Mouse (Mus musculus) thymus, adult 2 months (tissue): Measurements from ENCODE around the gene Syce2. TPM values are rescaled to one million over a fixed set of nuclear protein-coding genes. Genes with fewer than 3 reads are reported as not detected.

ENCODE experiments used
- DNase-seq: peaks from one replicate; pipeline ENCODE4 v3.0.0; 2021
- H3K27ac ChIP-seq: fragments of 200-500 bp; 2 replicates; pipeline ENCODE4 v1.5.1; 2012; ENCODE audit warnings: low read length, control low read depth; ENCODE audit not compliant: control insufficient read depth, insufficient read depth
- H3K27me3 ChIP-seq: fragments of 200-500 bp; 2 replicates; pipeline ENCODE4 v1.6.1; 2012; ENCODE audit warnings: mild to moderate bottlenecking, low read length, moderate library complexity, mixed read lengths; ENCODE audit not compliant: control insufficient read depth, insufficient read depth
- H3K36me3 ChIP-seq: fragments of 200-500 bp; 2 replicates; pipeline ENCODE4 v1.6.1; 2012; ENCODE audit warnings: mild to moderate bottlenecking, low read length, moderate library complexity; ENCODE audit not compliant: control insufficient read depth, insufficient read depth
- H3K4me1 ChIP-seq: fragments of 200-500 bp; replicated peaks from 2 replicates; pipeline ENCODE4 v1.6.1; 2012; ENCODE audit warnings: low read length; ENCODE audit not compliant: control insufficient read depth, insufficient read depth
- H3K4me3 ChIP-seq: fragments of 200-500 bp; 2 replicates; pipeline ENCODE4 v1.5.1; 2012; ENCODE audit warnings: mild to moderate bottlenecking, low read length, control low read depth, moderate library complexity; ENCODE audit not compliant: control insufficient read depth, insufficient read depth
- CTCF ChIP-seq: fragments of 200-500 bp; IDR thresholded peaks from 2 replicates; pipeline ENCODE4 v1.5.1; 2012; ENCODE audit warnings: mild to moderate bottlenecking, control low read depth, low read length, moderate library complexity, borderline replicate concordance; ENCODE audit not compliant: control insufficient read depth, poor library complexity, insufficient read depth; ENCODE audit errors: extremely low read depth
- POLR2A ChIP-seq: fragments of 200-500 bp; IDR thresholded peaks from 2 replicates; pipeline ENCODE4 v1.6.1; 2012; ENCODE audit warnings: mild to moderate bottlenecking, low read length, control low read depth, moderate library complexity; ENCODE audit not compliant: control insufficient read depth, poor library complexity, insufficient read depth; ENCODE audit errors: extremely low read depth
- WGBS: fragments of 180-500 bp; shearing (Covaris S2); methylation state at CpG from one replicate; pipeline ENCODE4 v1.1.7; 2018; 5-methylcytosine and 5-hydroxymethylcytosine counted together
- polyA plus RNA-seq: library from polyadenylated mRNA; depleted of rRNA; stranded (reverse); fragments of >200 nt; gene quantifications from 2 replicates; pipeline ENCODE4 v1.2.3, GENCODE M21; 2012

Gene Syce2
- polyA plus RNA-seq, 1 experiment = 9.4 TPM

GRCm38 (mm10) chr8:84856434-84856833 is 15.5 kb upstream of the Syce2 start:
- H3K4me3 ChIP-seq = no peak overlapping the region
- TF ChIP-seq POLR2A (no peak), CTCF (no peak)
- no peak for DNase-seq

GRCm38 (mm10) chr8:84856864-84857441 is 15.0 kb upstream of the Syce2 start, which contains the start of gene Farsa:
TSS of gene Farsa (plus strand) at chr8:84856989.
- peak; percentile 89 for DNase-seq
- TF ChIP-seq POLR2A (peak; percentile 65; the same call in 1 of the 2 replicates), CTCF (0 out of 2 replicates have a peak, but pooled peaks have one; percentile 11)
- Histone ChIP-seq H3K4me1 (peaks cover 6% of the 10 kb centered on the region; the same call in 1 of the 2 replicates), H3K36me3 (peaks cover 14% of the 10 kb centered on the region), H3K27me3 (no peaks in the 10 kb centered on the region), H3K27ac (no peak within 1 kb of the TSS), H3K4me3 (peak within 1 kb of the TSS; percentile 84)
- WGBS = under 1% methylated on average over 39 of the region's 39 CpGs

More at GRCm38 (mm10) chr8:84856434-84856833, 15.5 kb upstream of the Syce2 start:
- 98% methylated on average over 3 of the region's 3 CpGs for WGBS
- Histone ChIP-seq H3K4me1 (peaks cover 6% of the 10 kb centered on the region; the same call in 1 of the 2 replicates), H3K27me3 (no peaks in the 10 kb centered on the region), H3K27ac (no peak overlapping the region), H3K36me3 (peaks cover 9% of the 10 kb centered on the region)

GRCm38 (mm10) chr8:84872309-84872965 is 526 bp downstream of the Syce2 start:
- 3% methylated on average over 54 of the region's 54 CpGs for WGBS

GRCm38 (mm10) chr8:84873016-84873415 is 1.1 kb downstream of the Syce2 start:
- H3K4me3 ChIP-seq = peak overlapping the region; percentile 49; the same call in 1 of the 2 replicates
- WGBS = 70% methylated on average over 4 of the region's 4 CpGs
- peaks cover 16% of the 10 kb centered on the region for H3K4me1 ChIP-seq

More at GRCm38 (mm10) chr8:84872309-84872965, 526 bp downstream of the Syce2 start:
- Histone ChIP-seq H3K4me1 (peaks cover 16% of the 10 kb centered on the region), H3K27ac (no peak overlapping the region), H3K4me3 (peak overlapping the region; percentile 49), H3K27me3 (no peaks in the 10 kb centered on the region), H3K36me3 (peaks cover 16% of the 10 kb centered on the region)
- peak; percentile 37 for DNase-seq
- TF ChIP-seq CTCF (no peak), POLR2A (0 out of 2 replicates have a peak, but pooled peaks have one; percentile 14)

GRCm38 (mm10) chr8:84874339-84874738 is 2.4 kb downstream of the Syce2 start:
- 93% methylated on average over 3 of the region's 3 CpGs for WGBS
- Histone ChIP-seq H3K27ac (no peak overlapping the region), H3K4me1 (peaks cover 16% of the 10 kb centered on the region), H3K27me3 (no peaks in the 10 kb centered on the region), H3K36me3 (no peaks in the 10 kb centered on the region; the same call in 1 of the 2 replicates), H3K4me3 (no peak overlapping the region)
- DNase-seq = no peak
- TF ChIP-seq CTCF = no peak
- TF ChIP-seq POLR2A = no peak

More at GRCm38 (mm10) chr8:84873016-84873415, 1.1 kb downstream of the Syce2 start:
- H3K27ac ChIP-seq = no peak overlapping the region
- no peak for TF ChIP-seq POLR2A
- TF ChIP-seq CTCF = no peak
- H3K27me3 ChIP-seq = no peaks in the 10 kb centered on the region
- DNase-seq = no peak
- H3K36me3 ChIP-seq = peaks cover 10% of the 10 kb centered on the region

- Histone ChIP-seq H3K36me3 (no peaks in the 10 kb centered on the region), H3K4me1 (peaks cover 8% of the 10 kb centered on the region), H3K4me3 (no peak overlapping the region), H3K27ac (no peak overlapping the region), H3K27me3 (no peaks in the 10 kb centered on the region)
- no peak for TF ChIP-seq POLR2A
- TF ChIP-seq CTCF = no peak
- DNase-seq = no peak
- WGBS = 87% methylated on average over 3 of the region's 3 CpGs
These were observed 5.6 kb downstream of the Syce2 start for GRCm38 (mm10) chr8:84877297-84878035.
